Mouse (Mus musculus): ENCODE results near the gene Prss46. TPM values are rescaled to one million over a fixed set of nuclear protein-coding genes. Genes with fewer than 3 reads are reported as not detected.
A peak's percentile ranks its signal among the peaks of the same experiment; 100 is the strongest.

The Prss46 gene
- total and polyA plus RNA-seq, 3 experiments, result not detected

DNA sequence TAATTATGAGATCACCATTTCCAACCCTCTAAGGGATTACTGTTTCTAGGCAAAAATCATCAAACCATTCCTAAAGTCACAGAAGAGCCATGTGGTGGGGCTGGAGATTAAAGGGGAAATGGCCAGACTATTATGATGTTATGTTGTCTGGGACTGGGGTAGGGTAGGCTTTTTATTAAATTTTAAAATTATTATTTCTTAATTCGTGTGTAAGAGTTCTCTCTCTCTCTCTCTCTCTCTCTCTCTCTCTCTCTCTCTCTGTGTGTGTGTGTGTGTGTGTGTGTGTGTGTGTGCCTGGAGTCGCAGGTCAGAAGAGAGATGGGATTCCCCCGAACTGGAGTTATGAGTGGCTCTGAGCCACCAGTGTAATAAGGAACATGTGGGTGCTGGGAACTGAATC lies 17.9 kb upstream of the Prss46 start, which contains the start of gene Prss43:
Prss43 (plus strand) TSS at position 301 of the 400 bp plus-strand sequence.
- H3K4me3 ChIP-seq (replicated peaks in 1 of 3; ENCODE audit: low read depth in 2 of 3, low read length in 2 of 3, poor library complexity in 1 of 3), result no peak within 1 kb of the TSS
- dilution Hi-C loops (cut with MboI; ENCODE audit: extremely low pct_ligation_motif_present, extremely low pct_unique_long_range_greater_than_20kb, low sequenced_read_pairs), result no loop called here

DNA sequence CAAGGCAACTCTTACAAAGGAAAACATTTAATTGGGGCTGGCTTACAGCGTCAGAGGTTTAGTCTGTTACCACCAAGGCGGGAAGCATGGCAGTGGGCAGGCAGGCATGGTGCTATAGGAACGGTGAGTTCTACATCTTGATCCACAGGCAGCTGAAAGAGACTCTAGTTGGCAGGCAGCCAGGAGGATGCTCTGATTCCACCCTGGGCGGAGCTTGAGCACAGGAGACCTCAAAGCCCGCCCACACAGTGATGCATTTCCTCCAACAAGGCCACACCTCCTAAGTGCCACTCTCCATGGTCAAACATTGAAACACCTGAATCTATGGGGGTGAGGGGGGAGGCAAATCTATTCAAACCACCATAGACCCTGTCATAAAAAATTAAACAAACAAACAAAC lies 11.3 kb upstream of the Prss46 start:
- dilution Hi-C loops (cut with MboI; ENCODE audit: extremely low pct_ligation_motif_present, extremely low pct_unique_long_range_greater_than_20kb, low sequenced_read_pairs) (no loop called here), in situ Hi-C loops (cut with MboI; ENCODE audit: low pct_ligation_motif_present, low pct_unique_long_range_greater_than_20kb, low sequenced_read_pairs) (no loop called here)
- H3K9ac ChIP-seq (ENCODE audit: insufficient read depth, low read depth), result no peak overlapping the region
- no peak for TF ChIP-seq ZKSCAN1 (IDR thresholded peaks at IDR 0.05; ENCODE audit: borderline replicate concordance, low read depth, low read length)
- no peak overlapping the region for H3K27ac ChIP-seq (ENCODE audit: insufficient read depth, low read depth)
- H3K4me3 ChIP-seq (replicated peaks in 1 of 3; ENCODE audit: low read depth in 2 of 3, low read length in 2 of 3, poor library complexity in 1 of 3), result no peak overlapping the region
- H3K9me3 ChIP-seq (replicated peaks; ENCODE audit: low read length), result no peaks in the 10 kb centered on the region
- peak; percentile 52 for DNase-seq (ENCODE audit: extremely low read depth)
- peaks cover 4% of the 10 kb centered on the region for H3K27me3 ChIP-seq (replicated peaks)
- no peak overlapping the region for H3K4me2 ChIP-seq (ENCODE audit: insufficient read depth, low read depth, poor library complexity, severe bottlenecking)
- H3K4me1 ChIP-seq (ENCODE audit: control insufficient read depth in 1 of 2, insufficient read depth in 2 of 2), result peaks cover 0 to 3% of the 10 kb centered on the region in 2 experiments; a peak in 1 of 4 replicates
- H3K79me2 ChIP-seq (replicated peaks; ENCODE audit: control insufficient read depth, extremely low read depth, insufficient read depth, poor library complexity, severe bottlenecking), result no peaks in the 10 kb centered on the region
- H3K36me3 ChIP-seq (replicated peaks in 1 of 2; ENCODE audit: control insufficient read depth in 1 of 2, insufficient read depth in 1 of 2, low read length in 1 of 2), result no peaks in the 10 kb centered on the region

More for the DNA sequence above, 17.9 kb upstream of the Prss46 start, which contains the start of gene Prss43:
- Histone ChIP-seq H3K4me1 (ENCODE audit: control insufficient read depth in 1 of 2, insufficient read depth in 2 of 2) (peaks cover 2 to 12% of the 10 kb centered on the region in 2 experiments; a peak in 3 of 4 replicates), H3K79me2 (replicated peaks; ENCODE audit: control insufficient read depth, extremely low read depth, insufficient read depth, poor library complexity, severe bottlenecking) (no peaks in the 10 kb centered on the region), H3K4me2 (ENCODE audit: insufficient read depth, low read depth, poor library complexity, severe bottlenecking) (peak within 1 kb of the TSS; percentile 41; the same call in 1 of the 2 replicates), H3K9me3 (replicated peaks; ENCODE audit: low read length) (no peaks in the 10 kb centered on the region), H3K36me3 (replicated peaks in 1 of 2; ENCODE audit: control insufficient read depth in 1 of 2, insufficient read depth in 1 of 2, low read length in 1 of 2) (no peaks in the 10 kb centered on the region), H3K27ac (ENCODE audit: insufficient read depth, low read depth) (no peak within 1 kb of the TSS), H3K27me3 (replicated peaks) (peaks cover 4% of the 10 kb centered on the region), H3K9ac (ENCODE audit: insufficient read depth, low read depth) (peak within 1 kb of the TSS; percentile 30; the same call in 1 of the 2 replicates)
- no peak for DNase-seq (ENCODE audit: extremely low read depth)
- in situ Hi-C loops (cut with MboI; ENCODE audit: low pct_ligation_motif_present, low pct_unique_long_range_greater_than_20kb, low sequenced_read_pairs), result no loop called here
- no peak for TF ChIP-seq CHD2 (IDR thresholded peaks at IDR 0.05; ENCODE audit: low read length)
- TF ChIP-seq MAZ (IDR thresholded peaks at IDR 0.05; ENCODE audit: low read depth, low read length), result no peak
- TF ChIP-seq TBP (conservative IDR thresholded peaks at IDR 0.05; ENCODE audit: low read depth, low read length), result no peak
- TF ChIP-seq BHLHE40 (IDR thresholded peaks at IDR 0.05; ENCODE audit: low read depth, low read length), result no peak
- TF ChIP-seq MEF2A (IDR thresholded peaks at IDR 0.05; ENCODE audit: borderline replicate concordance, low read depth, low read length), result no peak
- no peak for TF ChIP-seq GABPA (IDR thresholded peaks at IDR 0.05; ENCODE audit: insufficient replicate concordance, low read depth, low read length)
- no peak for TF ChIP-seq E2F4 (IDR thresholded peaks at IDR 0.05; ENCODE audit: insufficient replicate concordance, low read depth, low read length)
- no peak for TF ChIP-seq KAT2A (IDR thresholded peaks at IDR 0.05; ENCODE audit: insufficient replicate concordance, low read length)
- TF ChIP-seq SIN3A (IDR thresholded peaks at IDR 0.05; ENCODE audit: low read length), result no peak
- TF ChIP-seq SMC3 (IDR thresholded peaks at IDR 0.05; ENCODE audit: low read depth, low read length), result no peak
- no peak for TF ChIP-seq EP300 (IDR thresholded peaks at IDR 0.05; ENCODE audit: low read length)
- TF ChIP-seq JUND (conservative IDR thresholded peaks at IDR 0.05; ENCODE audit: low read depth, low read length), result no peak
- no peak for TF ChIP-seq NRF1 (IDR thresholded peaks at IDR 0.05; ENCODE audit: low read depth, low read length)
- no peak for TF ChIP-seq MAFK (IDR thresholded peaks at IDR 0.05; ENCODE audit: insufficient replicate concordance, low read length)
- TF ChIP-seq NELFE (IDR thresholded peaks at IDR 0.05; ENCODE audit: low read depth, low read length), result no peak
- no peak for TF ChIP-seq MAX (IDR thresholded peaks at IDR 0.05; ENCODE audit: low read length)
- no peak for TF ChIP-seq POLR2AphosphoS2 (IDR thresholded peaks at IDR 0.05; ENCODE audit: low read depth, low read length)
- TF ChIP-seq ZKSCAN1 (IDR thresholded peaks at IDR 0.05; ENCODE audit: borderline replicate concordance, low read depth, low read length), result no peak
- no peak for TF ChIP-seq TCF12 (IDR thresholded peaks at IDR 0.05; ENCODE audit: low read depth, low read length)

Data from CH12.LX (cell line).